Mouse (Mus musculus) embryonic fibroblast, embryonic 13.5 days (primary cell): ENCODE results near the gene Celsr3. TPM values are rescaled to one million over a fixed set of nuclear protein-coding genes. Genes with fewer than 3 reads are reported as not detected.

ENCODE experiments used
- H3K27ac ChIP-seq: 2 replicates; pipeline ENCODE4 v1.5.1; 2012; ENCODE audit warnings: low read length, control low read depth, inconsistent platforms; ENCODE audit not compliant: insufficient read depth
- H3K4me1 ChIP-seq: 2 replicates; pipeline ENCODE4 v1.6.1; 2011; ENCODE audit warnings: low read length; ENCODE audit not compliant: control insufficient read depth, insufficient read depth
- H3K4me3 ChIP-seq: 2 replicates; pipeline ENCODE4 v1.5.1; 2011; ENCODE audit warnings: mild to moderate bottlenecking, control low read depth, low read length; ENCODE audit not compliant: insufficient read depth
- CTCF ChIP-seq: IDR thresholded peaks from 2 replicates; pipeline ENCODE4 v1.5.1; 2011; ENCODE audit warnings: mild to moderate bottlenecking, control low read depth, low read length, moderate library complexity, borderline replicate concordance; ENCODE audit not compliant: insufficient read depth
- POLR2A ChIP-seq: IDR thresholded peaks from 2 replicates; pipeline ENCODE4 v1.6.1; 2011; ENCODE audit warnings: low read depth, mild to moderate bottlenecking, control low read depth, low read length, moderate library complexity
- polyA plus RNA-seq: library from polyadenylated mRNA; stranded (reverse); fragments of >200 nt; gene quantifications from 2 replicates; pipeline ENCODE4 v1.2.4, GENCODE M21; 2011; ENCODE audit warnings: low read depth; ENCODE audit not compliant: missing spikeins, insufficient read length

Celsr3 gene
- polyA plus RNA-seq, 1 experiment: 0.42 TPM

GRCm38 (mm10) chr9:108806379-108806778 is 19.7 kb upstream of the Celsr3 start:
- TF ChIP-seq POLR2A (no peak), CTCF (no peak)
- Histone ChIP-seq H3K4me1 (0 out of 2 replicates have a peak, but pooled peaks cover 3% of the 10 kb centered on the region), H3K4me3 (no peak overlapping the region), H3K27ac (no peak overlapping the region)

- TF ChIP-seq POLR2A: no peak
- no peak for TF ChIP-seq CTCF
- no peak overlapping the region for H3K4me3 ChIP-seq
- H3K4me1 ChIP-seq: 0 out of 2 replicates have a peak, but pooled peaks cover 3% of the 10 kb centered on the region
- no peak overlapping the region for H3K27ac ChIP-seq
These were observed 19.3 kb upstream of the Celsr3 start for GRCm38 (mm10) chr9:108806831-108807230.

GRCm38 (mm10) chr9:108807674-108808073 is 18.4 kb upstream of the Celsr3 start:
- Histone ChIP-seq H3K4me1 (0 out of 2 replicates have a peak, but pooled peaks cover 3% of the 10 kb centered on the region), H3K4me3 (no peak overlapping the region), H3K27ac (no peak overlapping the region; the same call in 1 of the 2 replicates)
- TF ChIP-seq CTCF (no peak), POLR2A (no peak)

GRCm38 (mm10) chr9:108808163-108808665 is 17.9 kb upstream of the Celsr3 start, which contains the start of gene Nckipsd:
Gene Nckipsd, plus strand, starts transcription at chr9:108808368.
- 0 out of 2 replicates have a peak, but pooled peaks cover 3% of the 10 kb centered on the region for H3K4me1 ChIP-seq
- peak within 1 kb of the TSS; percentile 57 for H3K4me3 ChIP-seq
- no peak within 1 kb of the TSS; the same call in 1 of the 2 replicates for H3K27ac ChIP-seq
- TF ChIP-seq CTCF (peak; percentile 44; the same call in 1 of the 2 replicates), POLR2A (peak; percentile 71)

- Histone ChIP-seq H3K4me1 (0 out of 2 replicates have a peak, but pooled peaks cover 3% of the 10 kb centered on the region), H3K4me3 (peak overlapping the region; percentile 57), H3K27ac (no peak overlapping the region)
- TF ChIP-seq CTCF (no peak), POLR2A (no peak)
These were observed 16.9 kb upstream of the Celsr3 start for GRCm38 (mm10) chr9:108809188-108809587.

GRCm38 (mm10) chr9:108809723-108810122 is 16.4 kb upstream of the Celsr3 start:
- no peak for TF ChIP-seq POLR2A
- no peak for TF ChIP-seq CTCF
- Histone ChIP-seq H3K4me1 (0 out of 2 replicates have a peak, but pooled peaks cover 3% of the 10 kb centered on the region), H3K27ac (no peak overlapping the region), H3K4me3 (no peak overlapping the region)

GRCm38 (mm10) chr9:108810516-108810915 is 15.6 kb upstream of the Celsr3 start:
- no peak overlapping the region for H3K4me3 ChIP-seq
- H3K4me1 ChIP-seq: 0 out of 2 replicates have a peak, but pooled peaks cover 3% of the 10 kb centered on the region
- no peak for TF ChIP-seq POLR2A
- TF ChIP-seq CTCF: no peak
- H3K27ac ChIP-seq: no peak overlapping the region

GRCm38 (mm10) chr9:108815557-108815956 is 10.6 kb upstream of the Celsr3 start:
- H3K4me3 ChIP-seq: no peak overlapping the region
- TF ChIP-seq POLR2A: no peak
- no peak for TF ChIP-seq CTCF
- no peak overlapping the region for H3K27ac ChIP-seq
- H3K4me1 ChIP-seq: no peaks in the 10 kb centered on the region

GRCm38 (mm10) chr9:108819495-108819894 is 6.6 kb upstream of the Celsr3 start:
- peak; percentile 48; the same call in 1 of the 2 replicates for TF ChIP-seq CTCF
- TF ChIP-seq POLR2A: no peak
- H3K27ac ChIP-seq: no peak overlapping the region
- H3K4me1 ChIP-seq: no peaks in the 10 kb centered on the region
- no peak overlapping the region for H3K4me3 ChIP-seq

GRCm38 (mm10) chr9:108820077-108820476 is 6.0 kb upstream of the Celsr3 start:
- no peak for TF ChIP-seq CTCF
- no peak for TF ChIP-seq POLR2A
- no peak overlapping the region for H3K27ac ChIP-seq
- no peaks in the 10 kb centered on the region for H3K4me1 ChIP-seq
- H3K4me3 ChIP-seq: no peak overlapping the region
